Mouse (Mus musculus): ENCODE data around the gene Fbxl7. TPM values are rescaled to one million over a fixed set of nuclear protein-coding genes. Genes with fewer than 3 reads are reported as not detected.

Fbxl7 gene
- total and polyA plus RNA-seq, 3 experiments = 0.05 TPM; not detected in 2

- ATAC-seq (ENCODE audit: extremely low read depth, insufficient number of reproducible peaks, low FRiP score, poor library complexity, severe bottlenecking) (no peak), DNase-seq (ENCODE audit: low spot score) (no peak)
- H3K27me3 ChIP-seq (ENCODE audit: insufficient read depth, low read length) = no peaks in the 10 kb centered on the region
- TF ChIP-seq TAL1 (conservative IDR thresholded peaks at IDR 0.05; ENCODE audit: low read depth, low read length) = no peak
- no peak for TF ChIP-seq GATA2 (IDR thresholded peaks at IDR 0.05; ENCODE audit: borderline replicate concordance, low read depth, low read length)
- no peak for TF ChIP-seq CTCF (IDR thresholded peaks at IDR 0.05; ENCODE audit: low read depth, low read length)
- TF ChIP-seq GATA1 (IDR thresholded peaks at IDR 0.05; ENCODE audit: borderline replicate concordance, low read length) = no peak
- no peak for TF ChIP-seq POLR2AphosphoS5 (IDR thresholded peaks at IDR 0.05; ENCODE audit: insufficient replicate concordance, low read depth, low read length)
- H3K36me3 ChIP-seq (replicated peaks) = no peaks in the 10 kb centered on the region
- no peaks in the 10 kb centered on the region for H3K4me1 ChIP-seq (ENCODE audit: insufficient read depth, low read depth, low read length)
- no peak overlapping the region for H3K4me3 ChIP-seq (ENCODE audit: low read depth, low read length)
- H3K9me3 ChIP-seq (replicated peaks) = no peaks in the 10 kb centered on the region
Measured at GRCm38 (mm10) chr15:26837200-26837599, 58.2 kb downstream of the Fbxl7 start.

DNA sequence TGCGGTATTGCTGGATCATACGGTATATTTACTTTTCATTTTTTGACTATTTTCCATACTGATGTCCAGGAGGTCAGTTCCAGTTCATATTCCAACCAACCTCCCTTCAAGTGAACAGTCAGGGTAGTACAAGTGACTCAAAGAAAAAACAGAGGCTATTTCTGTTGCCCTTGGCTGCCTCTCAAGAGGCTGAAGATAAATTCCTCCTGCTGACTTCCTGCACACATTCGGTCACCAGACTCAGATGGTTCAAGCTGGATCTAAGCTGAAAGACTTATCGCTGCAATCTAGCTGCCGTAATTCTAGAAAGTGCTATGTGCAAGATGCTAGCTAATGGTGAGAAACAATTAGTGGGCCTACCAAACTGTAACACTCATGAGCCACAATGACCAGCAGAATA, 61.0 kb downstream of the Fbxl7 start:
- H3K4me3 ChIP-seq (ENCODE audit: low read depth, low read length) = no peak overlapping the region
- TF ChIP-seq CTCF (IDR thresholded peaks at IDR 0.05; ENCODE audit: low read depth, low read length) (no peak), TAL1 (conservative IDR thresholded peaks at IDR 0.05; ENCODE audit: low read depth, low read length) (no peak), GATA1 (IDR thresholded peaks at IDR 0.05; ENCODE audit: borderline replicate concordance, low read length) (no peak), POLR2AphosphoS5 (IDR thresholded peaks at IDR 0.05; ENCODE audit: insufficient replicate concordance, low read depth, low read length) (no peak)
- no peaks in the 10 kb centered on the region for H3K4me1 ChIP-seq (ENCODE audit: insufficient read depth, low read depth, low read length)
- no peaks in the 10 kb centered on the region for H3K36me3 ChIP-seq (replicated peaks)
- ATAC-seq (ENCODE audit: extremely low read depth, insufficient number of reproducible peaks, low FRiP score, poor library complexity, severe bottlenecking) = no peak
- DNase-seq (ENCODE audit: low spot score) = no peak
- H3K9me3 ChIP-seq (replicated peaks) = no peaks in the 10 kb centered on the region
- H3K27me3 ChIP-seq (ENCODE audit: insufficient read depth, low read length) = no peaks in the 10 kb centered on the region

DNA sequence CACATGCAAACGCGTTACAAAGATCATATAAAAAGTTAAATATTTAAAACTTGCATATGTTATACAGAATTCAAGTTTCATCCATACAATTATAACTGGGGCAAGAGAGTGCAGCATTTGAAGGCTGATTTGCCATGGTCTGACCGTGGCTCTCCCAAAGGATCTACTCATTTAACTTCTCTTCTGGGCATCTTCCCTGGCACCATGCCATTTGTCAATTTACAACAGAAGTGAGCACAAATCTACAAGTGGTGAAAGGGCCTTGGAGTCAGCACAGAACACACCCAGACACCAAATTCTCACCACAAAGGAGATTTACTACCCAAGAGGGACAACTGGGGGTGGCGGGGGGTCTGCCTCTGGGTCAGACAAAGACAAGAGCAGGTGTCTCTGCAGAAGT, 64.2 kb downstream of the Fbxl7 start:
- DNase-seq (ENCODE audit: low spot score) = no peak
- no peaks in the 10 kb centered on the region for H3K27me3 ChIP-seq (ENCODE audit: insufficient read depth, low read length)
- H3K36me3 ChIP-seq (replicated peaks) = no peaks in the 10 kb centered on the region
- H3K4me3 ChIP-seq (ENCODE audit: low read depth, low read length) = no peak overlapping the region
- no peaks in the 10 kb centered on the region for H3K4me1 ChIP-seq (ENCODE audit: insufficient read depth, low read depth, low read length)
- TF ChIP-seq TAL1 (conservative IDR thresholded peaks at IDR 0.05; ENCODE audit: low read depth, low read length) (no peak), POLR2AphosphoS5 (IDR thresholded peaks at IDR 0.05; ENCODE audit: insufficient replicate concordance, low read depth, low read length) (no peak), CTCF (IDR thresholded peaks at IDR 0.05; ENCODE audit: low read depth, low read length) (no peak), GATA2 (IDR thresholded peaks at IDR 0.05; ENCODE audit: borderline replicate concordance, low read depth, low read length) (no peak), GATA1 (IDR thresholded peaks at IDR 0.05; ENCODE audit: borderline replicate concordance, low read length) (no peak)
- no peak for ATAC-seq (ENCODE audit: extremely low read depth, insufficient number of reproducible peaks, low FRiP score, poor library complexity, severe bottlenecking)
- no peaks in the 10 kb centered on the region for H3K9me3 ChIP-seq (replicated peaks)

DNA sequence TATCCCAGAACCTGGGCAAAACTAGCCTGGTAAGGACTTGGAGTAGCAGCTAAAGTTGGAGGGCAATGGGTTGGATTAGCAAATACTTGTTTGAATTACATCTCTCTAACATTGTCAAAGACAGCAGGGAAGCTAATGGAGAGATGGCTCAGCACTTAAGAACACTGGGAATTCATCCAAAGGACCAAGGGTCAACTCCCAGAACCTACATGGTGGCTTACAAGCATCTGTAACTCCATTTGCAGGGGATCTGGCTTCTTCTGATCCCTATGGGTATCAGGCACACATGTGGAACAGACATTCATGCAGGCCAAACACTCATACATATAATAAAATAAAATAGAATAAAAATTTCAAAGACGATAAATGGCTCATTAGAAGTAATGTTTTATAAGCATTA, 78.4 kb downstream of the Fbxl7 start:
- DNase-seq (ENCODE audit: low spot score) (no peak), ATAC-seq (ENCODE audit: extremely low read depth, insufficient number of reproducible peaks, low FRiP score, poor library complexity, severe bottlenecking) (no peak)
- TF ChIP-seq CTCF (IDR thresholded peaks at IDR 0.05; ENCODE audit: low read depth, low read length) (no peak), POLR2AphosphoS5 (IDR thresholded peaks at IDR 0.05; ENCODE audit: insufficient replicate concordance, low read depth, low read length) (no peak), GATA2 (IDR thresholded peaks at IDR 0.05; ENCODE audit: borderline replicate concordance, low read depth, low read length) (no peak), TAL1 (conservative IDR thresholded peaks at IDR 0.05; ENCODE audit: low read depth, low read length) (no peak), GATA1 (IDR thresholded peaks at IDR 0.05; ENCODE audit: borderline replicate concordance, low read length) (no peak)

DNA sequence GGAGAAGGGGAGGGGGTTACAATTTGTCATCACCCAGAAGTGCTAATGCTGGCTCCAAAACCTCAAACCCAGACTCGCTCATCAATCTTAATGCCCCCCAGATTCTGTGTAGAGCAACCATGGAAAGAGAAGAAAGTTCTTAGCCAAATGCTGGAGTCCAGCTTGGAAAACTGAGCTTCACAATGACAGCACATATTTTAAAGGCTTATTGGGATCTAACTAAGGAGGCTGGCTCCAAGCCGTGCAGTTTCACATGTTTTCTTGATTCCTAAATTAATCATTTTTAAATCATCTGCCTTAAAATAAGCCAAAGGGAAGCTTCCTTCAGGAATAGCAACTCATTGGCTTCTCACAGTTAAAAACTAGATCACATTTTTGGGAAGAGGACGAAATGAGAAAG, 82.5 kb downstream of the Fbxl7 start:
- no peak for TF ChIP-seq CTCF (IDR thresholded peaks at IDR 0.05; ENCODE audit: low read depth, low read length)
- TF ChIP-seq GATA2 (IDR thresholded peaks at IDR 0.05; ENCODE audit: borderline replicate concordance, low read depth, low read length) = no peak
- no peak for TF ChIP-seq TAL1 (conservative IDR thresholded peaks at IDR 0.05; ENCODE audit: low read depth, low read length)
- H3K9me3 ChIP-seq (replicated peaks) = no peaks in the 10 kb centered on the region
- no peak for ATAC-seq (ENCODE audit: extremely low read depth, insufficient number of reproducible peaks, low FRiP score, poor library complexity, severe bottlenecking)

More for the DNA sequence above, 78.4 kb downstream of the Fbxl7 start:
- Histone ChIP-seq H3K36me3 (replicated peaks) (no peaks in the 10 kb centered on the region), H3K27me3 (ENCODE audit: insufficient read depth, low read length) (no peaks in the 10 kb centered on the region), H3K9me3 (replicated peaks) (no peaks in the 10 kb centered on the region), H3K4me3 (ENCODE audit: low read depth, low read length) (no peak overlapping the region), H3K4me1 (ENCODE audit: insufficient read depth, low read depth, low read length) (no peaks in the 10 kb centered on the region)

DNA sequence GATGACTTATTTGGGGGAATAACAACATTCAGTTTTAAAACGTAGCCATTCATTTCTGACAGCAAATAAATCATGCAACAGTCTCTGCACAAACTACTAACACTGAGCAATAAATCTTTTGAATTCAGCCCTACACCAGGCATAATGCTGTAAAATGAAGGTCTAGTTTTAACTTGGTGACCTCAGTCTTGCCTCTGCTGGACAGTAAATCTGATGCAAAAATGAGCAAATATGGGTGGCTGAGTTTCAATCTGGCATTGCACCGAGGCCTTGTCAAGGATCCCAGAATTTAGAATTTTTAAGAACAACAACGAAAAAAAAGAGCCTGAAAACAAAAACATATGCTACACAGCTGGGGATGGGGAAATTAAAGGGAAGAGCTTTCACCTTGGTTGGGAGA, 85.8 kb downstream of the Fbxl7 start:
- H3K36me3 ChIP-seq (replicated peaks) = no peaks in the 10 kb centered on the region
- no peaks in the 10 kb centered on the region for H3K9me3 ChIP-seq (replicated peaks)
- ATAC-seq (ENCODE audit: extremely low read depth, insufficient number of reproducible peaks, low FRiP score, poor library complexity, severe bottlenecking) (no peak), DNase-seq (ENCODE audit: low spot score) (no peak)
- H3K4me3 ChIP-seq (ENCODE audit: low read depth, low read length) = no peak overlapping the region
- no peaks in the 10 kb centered on the region for H3K4me1 ChIP-seq (ENCODE audit: insufficient read depth, low read depth, low read length)
- no peaks in the 10 kb centered on the region for H3K27me3 ChIP-seq (ENCODE audit: insufficient read depth, low read length)
- no peak for TF ChIP-seq POLR2AphosphoS5 (IDR thresholded peaks at IDR 0.05; ENCODE audit: insufficient replicate concordance, low read depth, low read length)
- TF ChIP-seq TAL1 (conservative IDR thresholded peaks at IDR 0.05; ENCODE audit: low read depth, low read length) = no peak
- no peak for TF ChIP-seq CTCF (IDR thresholded peaks at IDR 0.05; ENCODE audit: low read depth, low read length)
- no peak for TF ChIP-seq GATA2 (IDR thresholded peaks at IDR 0.05; ENCODE audit: borderline replicate concordance, low read depth, low read length)
- no peak for TF ChIP-seq GATA1 (IDR thresholded peaks at IDR 0.05; ENCODE audit: borderline replicate concordance, low read length)

More for the DNA sequence above, 82.5 kb downstream of the Fbxl7 start:
- Histone ChIP-seq H3K36me3 (replicated peaks) (no peaks in the 10 kb centered on the region), H3K4me1 (ENCODE audit: insufficient read depth, low read depth, low read length) (no peaks in the 10 kb centered on the region), H3K27me3 (ENCODE audit: insufficient read depth, low read length) (no peaks in the 10 kb centered on the region), H3K4me3 (ENCODE audit: low read depth, low read length) (no peak overlapping the region)
- no peak for DNase-seq (ENCODE audit: low spot score)

DNA sequence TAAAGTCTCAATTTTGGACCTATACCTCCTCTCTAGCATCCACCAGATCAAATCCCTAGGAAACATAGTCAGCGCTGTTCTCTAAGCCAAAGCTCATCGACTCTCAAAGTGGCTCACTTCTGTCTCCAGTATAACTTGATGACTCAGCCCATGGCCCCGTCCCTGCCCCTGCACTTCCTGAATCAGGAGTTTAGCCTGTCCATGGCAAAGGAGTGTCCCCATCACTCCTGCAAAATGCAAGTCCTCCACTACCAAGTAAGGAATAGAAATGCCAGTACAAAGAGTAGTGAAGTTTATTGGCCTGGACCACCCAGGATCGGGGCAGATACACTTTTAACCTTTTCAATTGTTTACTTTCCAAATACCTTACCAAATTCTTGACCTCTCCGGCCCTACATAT, 91.3 kb downstream of the Fbxl7 start:
- Histone ChIP-seq H3K27me3 (ENCODE audit: insufficient read depth, low read length) (no peaks in the 10 kb centered on the region), H3K9me3 (replicated peaks) (no peaks in the 10 kb centered on the region), H3K36me3 (replicated peaks) (no peaks in the 10 kb centered on the region), H3K4me3 (ENCODE audit: low read depth, low read length) (no peak overlapping the region), H3K4me1 (ENCODE audit: insufficient read depth, low read depth, low read length) (no peaks in the 10 kb centered on the region)
- TF ChIP-seq GATA2 (IDR thresholded peaks at IDR 0.05; ENCODE audit: borderline replicate concordance, low read depth, low read length) (no peak), TAL1 (conservative IDR thresholded peaks at IDR 0.05; ENCODE audit: low read depth, low read length) (no peak), POLR2AphosphoS5 (IDR thresholded peaks at IDR 0.05; ENCODE audit: insufficient replicate concordance, low read depth, low read length) (no peak), CTCF (IDR thresholded peaks at IDR 0.05; ENCODE audit: low read depth, low read length) (no peak), GATA1 (IDR thresholded peaks at IDR 0.05; ENCODE audit: borderline replicate concordance, low read length) (no peak)
- no peak for DNase-seq (ENCODE audit: low spot score)
- no peak for ATAC-seq (ENCODE audit: extremely low read depth, insufficient number of reproducible peaks, low FRiP score, poor library complexity, severe bottlenecking)

Data from G1E (cell line).